8 mouse cellular contexts compared by ENCODE assay signal in the genomic region with DNA sequence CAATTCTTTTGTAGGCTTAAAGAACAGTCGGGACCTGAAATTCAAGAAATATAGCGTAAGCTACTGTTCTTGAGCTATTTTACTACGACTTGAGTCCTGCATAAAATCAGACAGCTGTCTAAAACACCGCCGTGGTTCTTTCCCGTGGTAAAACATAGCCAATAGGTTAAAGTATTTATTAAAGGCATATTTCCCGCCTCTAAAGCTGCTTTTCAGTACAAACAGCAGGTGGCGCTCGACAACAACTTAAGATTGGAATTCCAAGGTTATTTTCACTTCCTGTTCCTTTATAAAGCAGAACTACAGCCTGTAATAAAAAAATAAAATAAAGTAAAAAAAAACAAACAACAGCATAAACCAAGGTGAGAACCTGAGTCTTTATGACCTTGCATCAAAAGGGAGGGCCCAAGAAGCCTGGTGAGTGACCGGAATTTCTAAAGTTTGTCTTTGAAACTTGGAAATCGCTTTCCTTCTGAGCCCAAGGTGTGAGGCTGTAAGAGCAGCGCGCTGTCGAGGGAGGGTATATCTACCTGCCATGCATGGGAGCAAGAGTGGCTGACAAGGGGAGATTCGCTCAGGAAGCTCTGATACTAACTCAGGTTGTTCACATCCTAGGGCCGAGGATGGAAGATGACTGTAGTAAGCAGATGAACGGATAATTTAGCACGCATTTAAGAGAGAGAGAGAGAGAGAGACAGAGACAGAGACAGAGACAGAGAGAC. TPM values are rescaled to one million over a fixed set of nuclear protein-coding genes. Genes with fewer than 3 reads are reported as not detected.
DNase-seq lines count a peak whose midpoint lies in the region; ATAC-seq lines count a peak whose summit lies in the region.

No protein-coding gene starts in this region.

- ATAC-seq in megakaryocyte-erythroid progenitor cell, adult 5-6 weeks (replicated peaks; ENCODE audit: low FRiP score, low TSS enrichment, poor library complexity, severe bottlenecking): peak; percentile 62
- no peak for ATAC-seq in erythroid progenitor cell, adult 5-6 weeks (replicated peaks; ENCODE audit: low FRiP score, poor library complexity, severe bottlenecking)

- peak; percentile 76 for DNase-seq in ZHBTc4 (ENCODE audit: low read depth, low spot score)
- peak; percentile 66 to 77 for DNase-seq in cerebellum, postnatal 36 days
- DNase-seq in gastrocnemius, postnatal 10 days: peak; percentile 74
- peak; percentile 84 for DNase-seq in induced T-regulatory cell, adult 2 months (ENCODE audit: low read depth)
- DNase-seq in left cerebral cortex, adult 18-20 months (ENCODE audit: low spot score in 2 of 2): peak; percentile 74 to 79
- DNase-seq in right cerebral cortex, postnatal 14 days: peak; percentile 79

RNA-seq across cellular contexts. Expression of a gene that starts 26.4 kb away (rescaled TPM):
- total RNA-seq in gastrocnemius, postnatal 10 days (2021): not detected
- total RNA-seq in left cerebral cortex, adult 18-20 months (2021): 10 to 100 TPM; 33.4 to 47.5 TPM
- total RNA-seq in megakaryocyte-erythroid progenitor cell, adult 5-6 weeks (2014; fragmentation: Nextera tagmentation): not detected in 2 replicates
- total RNA-seq in megakaryocyte-erythroid progenitor cell, adult 5-6 weeks (2017): not detected in 2 replicates
- not detected in 2 replicates for total RNA-seq in erythroid progenitor cell, adult 5-6 weeks (2015; ENCODE audit: low replicate concordance)
- 3.5 TPM in 1 of 2 replicates, not detected in the other for total RNA-seq in erythroid progenitor cell, adult 5-6 weeks (2017; ENCODE audit: low replicate concordance)

RNA-seq across cellular contexts. Expression of a gene that starts 58.3 kb away (rescaled TPM):
- total RNA-seq in gastrocnemius, postnatal 10 days (2021): 10 to 100 TPM; 33.6 to 35.9 TPM
- total RNA-seq in left cerebral cortex, adult 18-20 months (2021): 10 to 100 TPM; 12.2 to 14.3 TPM
- total RNA-seq in megakaryocyte-erythroid progenitor cell, adult 5-6 weeks (2014; fragmentation: Nextera tagmentation): 18.0 and 22.8 TPM in 2 replicates
- total RNA-seq in megakaryocyte-erythroid progenitor cell, adult 5-6 weeks (2017): 83.8 and 89.2 TPM in 2 replicates
- 19.7 and 29.9 TPM in 2 replicates for total RNA-seq in erythroid progenitor cell, adult 5-6 weeks (2015; ENCODE audit: low replicate concordance)
- total RNA-seq in erythroid progenitor cell, adult 5-6 weeks (2017; ENCODE audit: low replicate concordance): 24.9 and 33.8 TPM in 2 replicates

Comparison
In these comparisons a context has a peak if more than half of its experiments do, and no peak if none do; other contexts are left out.
1. RNA of a gene that starts 26.4 kb away (total RNA-seq): 33.4 to 47.5 TPM in left cerebral cortex, adult 18-20 months; not detected in gastrocnemius, postnatal 10 days, not detected in megakaryocyte-erythroid progenitor cell, adult 5-6 weeks and 3.5 TPM in erythroid progenitor cell, adult 5-6 weeks; every median in the first group is over 4 times any median in the second.
2. Peak in every context shown above with its lines, with median percentiles within 50 percentile points of each other: DNase-seq.